Mouse (Mus musculus) adrenal gland (tissue): ENCODE results near the gene Hes7.

ENCODE experiments used
- intact Hi-C: fragments of 180-260 bp; cut with DNase I; formaldehyde crosslinking; loops from one replicate; pipeline ENCODE4 v1.15.1; 2025

The Hes7 gene

GRCm38 (mm10) chr11:69117737-69118695, 2.2 kb upstream of the Hes7 start:
- intact Hi-C loops, result loop anchor here (1.0 kb wide), 1 partner anchor 55 kb away; no protein-coding TSS in a partner anchor

GRCm38 (mm10) chr11:69118765-69119164, 1.4 kb upstream of the Hes7 start:
- intact Hi-C loops, result loop anchor here (1.0 kb wide), 1 partner anchor 55 kb away; no protein-coding TSS in a partner anchor

- intact Hi-C loops, result no loop called here
Measured at GRCm38 (mm10) chr11:69119446-69120155, 603 bp upstream of the Hes7 start.

GRCm38 (mm10) chr11:69121001-69121740, 967 bp downstream of the Hes7 start:
- intact Hi-C loops, result no loop called here

GRCm38 (mm10) chr11:69121741-69122335, 1.6 kb downstream of the Hes7 start:
- intact Hi-C loops, result no loop called here

GRCm38 (mm10) chr11:69122336-69122951, 2.2 kb downstream of the Hes7 start, which contains the start of gene 9130213A22Rik:
TSS of gene 9130213A22Rik (minus strand) at chr11:69122589.
- intact Hi-C loops, result no loop called here

- intact Hi-C loops, result no loop called here
Measured at GRCm38 (mm10) chr11:69123056-69123692, 3.0 kb downstream of the Hes7 start.

GRCm38 (mm10) chr11:69123693-69124497, 3.7 kb downstream of the Hes7 start:
- intact Hi-C loops, result loop anchor here (2.0 kb wide), 1 partner anchor 83 kb away; no protein-coding TSS in a partner anchor

- intact Hi-C loops, result loop anchor here (2.0 kb wide), 1 partner anchor 84 kb away; no protein-coding TSS in a partner anchor
Measured at GRCm38 (mm10) chr11:69124498-69124847, 4.3 kb downstream of the Hes7 start.

- intact Hi-C loops, result loop anchor here (2.0 kb wide), 1 partner anchor 84 kb away; no protein-coding TSS in a partner anchor
Measured at GRCm38 (mm10) chr11:69125041-69125851, 5.0 kb downstream of the Hes7 start.

- intact Hi-C loops, result loop anchor here (2.0 kb wide), 1 partner anchor 85 kb away; no protein-coding TSS in a partner anchor
Measured at GRCm38 (mm10) chr11:69125852-69125918, 5.5 kb downstream of the Hes7 start, which contains the start of gene Aloxe3. TSS of gene Aloxe3 (plus strand) at chr11:69125896.

GRCm38 (mm10) chr11:69125919-69126705, 5.9 kb downstream of the Hes7 start:
- intact Hi-C loops, result loop anchor here (2.0 kb wide), 2 partner anchors 23 to 85 kb away; no protein-coding TSS in a partner anchor

- intact Hi-C loops, result loop anchor here (2.0 kb wide), 1 partner anchor 22 kb away; no protein-coding TSS in a partner anchor
Measured at GRCm38 (mm10) chr11:69126706-69127095, 6.5 kb downstream of the Hes7 start.

- intact Hi-C loops, result no loop called here
Measured at GRCm38 (mm10) chr11:69128426-69129122, 8.4 kb downstream of the Hes7 start.

GRCm38 (mm10) chr11:69133566-69133922, 13.3 kb downstream of the Hes7 start:
- intact Hi-C loops, result no loop called here

GRCm38 (mm10) chr11:69133923-69134621, 13.9 kb downstream of the Hes7 start:
- intact Hi-C loops, result no loop called here

- intact Hi-C loops, result no loop called here
Measured at GRCm38 (mm10) chr11:69134622-69134968, 14.4 kb downstream of the Hes7 start.
